Mouse (Mus musculus): ENCODE measurements around the gene Plcg1. TPM values are rescaled to one million over a fixed set of nuclear protein-coding genes. Genes with fewer than 3 reads are reported as not detected.
A peak's percentile ranks its signal among the peaks of the same experiment; 100 is the strongest.

Gene Plcg1
- polyA plus RNA-seq, 1 experiment from 2014 or later: 62.8 TPM

DNA sequence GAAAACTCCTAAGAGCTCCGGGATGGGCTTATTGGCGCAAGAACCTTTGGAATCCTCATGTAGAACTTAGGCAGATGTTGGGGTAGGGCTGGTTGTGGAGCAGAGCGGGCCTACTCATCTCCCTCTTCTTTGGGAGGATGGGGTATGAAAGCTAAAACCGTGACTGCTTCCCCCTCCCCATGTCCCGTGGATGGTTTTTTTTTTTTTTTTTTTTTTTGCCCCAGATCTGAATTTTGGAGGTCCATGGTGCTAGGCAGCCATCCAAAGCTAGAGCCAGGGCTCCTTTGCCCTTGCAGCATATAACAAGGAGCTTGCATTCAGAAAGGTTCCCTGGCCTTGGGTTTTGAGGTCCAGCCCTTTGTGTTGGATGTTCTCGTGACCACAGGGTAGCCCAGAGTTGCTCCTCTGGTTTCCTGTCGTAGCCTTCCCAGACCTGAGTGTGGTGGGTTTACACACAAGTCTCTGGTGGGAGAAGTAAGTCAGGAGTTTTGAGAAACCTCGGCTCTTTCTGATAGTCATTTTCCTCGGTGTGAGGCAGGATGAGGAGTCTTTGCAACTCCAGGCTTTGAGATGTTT, 1.4 kb downstream of the Plcg1 start:
- WGBS: 41% methylated on average over 9 of the region's 9 CpGs
- Histone ChIP-seq H3K27ac (no peak overlapping the region), H3K4me1 (replicated peaks; ENCODE audit: control insufficient read depth, insufficient read depth, low read length) (peaks cover 47% of the 10 kb centered on the region), H3K9me3 (ENCODE audit: control insufficient read depth, low read length) (no peaks in the 10 kb centered on the region), H3K9ac (peak overlapping the region; percentile 100), H3K27me3 (ENCODE audit: control insufficient read depth, insufficient read depth, low read length) (no peaks in the 10 kb centered on the region), H3K4me3 (replicated peaks; ENCODE audit: low read length) (peak overlapping the region; percentile 93), H3K4me2 (replicated peaks) (peak overlapping the region; percentile 88), H3K36me3 (replicated peaks; ENCODE audit: control insufficient read depth, insufficient read depth) (peaks cover 22% of the 10 kb centered on the region; the same call in 1 of the 2 replicates)
- no peak for ATAC-seq (ENCODE audit: low FRiP score)
- no peak for DNase-seq (ENCODE audit: low spot score)

DNA sequence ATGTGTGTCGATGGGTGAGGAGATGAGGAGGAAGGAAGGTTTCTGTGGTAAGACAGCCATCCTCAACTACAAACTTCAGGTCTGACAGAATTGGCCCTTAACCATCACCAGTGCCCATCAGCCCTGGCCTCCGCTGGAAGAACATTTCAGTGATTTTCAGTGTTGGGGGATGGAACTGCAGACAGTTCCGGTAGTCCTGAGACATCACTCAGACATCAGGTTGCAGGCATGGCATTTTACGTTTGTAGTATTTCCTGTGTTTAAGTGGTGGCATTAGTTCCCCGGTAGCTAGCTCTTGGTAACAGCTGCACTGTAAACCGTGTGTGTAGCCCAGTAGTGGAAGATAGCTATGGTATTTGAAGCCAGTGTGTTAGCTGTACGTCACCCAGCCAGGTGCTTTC, 2.0 kb downstream of the Plcg1 start:
- peak overlapping the region; percentile 88 for H3K4me2 ChIP-seq (replicated peaks)
- H3K4me1 ChIP-seq (replicated peaks; ENCODE audit: control insufficient read depth, insufficient read depth, low read length): peaks cover 47% of the 10 kb centered on the region
- peaks cover 25% of the 10 kb centered on the region; the same call in 1 of the 2 replicates for H3K36me3 ChIP-seq (replicated peaks; ENCODE audit: control insufficient read depth, insufficient read depth)
- DNase-seq (ENCODE audit: low spot score): no peak
- H3K27ac ChIP-seq: no peak overlapping the region
- H3K9me3 ChIP-seq (ENCODE audit: control insufficient read depth, low read length): no peaks in the 10 kb centered on the region
- WGBS: 63% methylated on average over 7 of the region's 7 CpGs
- no peak for ATAC-seq (ENCODE audit: low FRiP score)
- no peaks in the 10 kb centered on the region for H3K27me3 ChIP-seq (ENCODE audit: control insufficient read depth, insufficient read depth, low read length)
- peak overlapping the region; percentile 100 for H3K9ac ChIP-seq
- peak overlapping the region; percentile 93 for H3K4me3 ChIP-seq (replicated peaks; ENCODE audit: low read length)

DNA sequence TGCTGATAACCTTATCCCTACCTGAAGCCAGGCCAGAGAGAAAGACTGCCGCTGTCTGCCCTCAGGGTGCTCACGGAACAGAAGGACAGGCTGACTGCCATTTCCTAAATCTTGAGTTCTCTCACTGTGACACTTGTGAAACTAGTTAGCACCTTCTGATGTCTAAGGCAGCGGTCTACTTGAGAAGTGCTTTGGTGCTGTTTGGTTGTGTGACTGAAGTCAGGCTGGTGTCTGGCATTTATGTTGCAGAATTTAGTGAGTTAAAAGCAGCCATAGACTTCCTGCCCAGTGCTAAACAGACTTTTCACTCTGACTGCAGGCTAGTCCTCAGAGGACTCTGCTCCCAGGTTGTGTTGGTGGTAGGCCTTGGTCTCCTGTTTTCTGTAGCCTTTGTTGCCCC, 3.2 kb downstream of the Plcg1 start:
- no peak for DNase-seq (ENCODE audit: low spot score)
- WGBS: 90% methylated on average over 3 of the region's 3 CpGs
- peaks cover 48% of the 10 kb centered on the region for H3K4me1 ChIP-seq (replicated peaks; ENCODE audit: control insufficient read depth, insufficient read depth, low read length)

DNA sequence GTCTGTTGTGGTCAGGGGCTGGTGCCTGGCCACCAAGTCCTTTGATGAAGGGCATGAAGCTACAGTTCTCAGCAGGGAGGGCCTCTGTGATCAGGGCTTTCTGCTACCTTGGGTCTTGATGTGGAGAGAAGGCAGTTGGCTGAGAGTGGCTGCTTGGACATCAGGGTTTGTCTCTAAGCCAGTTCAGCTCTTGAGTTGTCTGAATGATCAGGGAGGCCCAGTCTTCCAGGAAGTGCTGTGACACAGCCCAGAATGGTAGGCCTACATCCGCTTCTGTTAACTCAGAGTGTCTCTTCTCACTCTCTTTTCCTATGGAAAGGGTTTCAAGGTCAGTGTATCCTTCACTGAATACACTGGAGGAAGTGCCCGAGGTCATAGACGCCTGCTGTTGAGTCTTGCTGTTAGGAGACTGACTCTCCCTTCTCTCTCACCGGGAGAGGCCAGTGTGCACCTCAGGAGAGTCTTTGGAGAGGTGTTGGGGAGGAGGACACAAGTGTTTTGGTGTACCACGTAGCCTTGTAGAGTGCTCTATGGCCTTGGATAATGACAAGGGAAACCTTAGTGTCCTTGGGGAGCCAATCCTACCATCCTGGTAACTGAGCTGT, 4.7 kb downstream of the Plcg1 start:
- WGBS: 87% methylated on average over 5 of the region's 5 CpGs
- ATAC-seq (ENCODE audit: low FRiP score): no peak
- Histone ChIP-seq H3K4me3 (replicated peaks; ENCODE audit: low read length) (no peak overlapping the region), H3K36me3 (replicated peaks; ENCODE audit: control insufficient read depth, insufficient read depth) (peaks cover 25% of the 10 kb centered on the region), H3K4me2 (replicated peaks) (no peak overlapping the region), H3K27me3 (ENCODE audit: control insufficient read depth, insufficient read depth, low read length) (no peaks in the 10 kb centered on the region), H3K9ac (no peak overlapping the region), H3K4me1 (replicated peaks; ENCODE audit: control insufficient read depth, insufficient read depth, low read length) (peaks cover 53% of the 10 kb centered on the region), H3K27ac (no peak overlapping the region), H3K9me3 (ENCODE audit: control insufficient read depth, low read length) (no peaks in the 10 kb centered on the region)
- DNase-seq (ENCODE audit: low spot score): no peak

More for the DNA sequence above, 3.2 kb downstream of the Plcg1 start:
- no peak overlapping the region for H3K27ac ChIP-seq
- no peak for ATAC-seq (ENCODE audit: low FRiP score)
- H3K36me3 ChIP-seq (replicated peaks; ENCODE audit: control insufficient read depth, insufficient read depth): peaks cover 25% of the 10 kb centered on the region; the same call in 1 of the 2 replicates
- 0 out of 2 replicates have a peak overlapping the region, but pooled peaks have one; percentile 100 for H3K9ac ChIP-seq
- no peaks in the 10 kb centered on the region for H3K27me3 ChIP-seq (ENCODE audit: control insufficient read depth, insufficient read depth, low read length)
- H3K4me2 ChIP-seq (replicated peaks): peak overlapping the region; percentile 88
- H3K9me3 ChIP-seq (ENCODE audit: control insufficient read depth, low read length): no peaks in the 10 kb centered on the region
- no peak overlapping the region for H3K4me3 ChIP-seq (replicated peaks; ENCODE audit: low read length)

DNA sequence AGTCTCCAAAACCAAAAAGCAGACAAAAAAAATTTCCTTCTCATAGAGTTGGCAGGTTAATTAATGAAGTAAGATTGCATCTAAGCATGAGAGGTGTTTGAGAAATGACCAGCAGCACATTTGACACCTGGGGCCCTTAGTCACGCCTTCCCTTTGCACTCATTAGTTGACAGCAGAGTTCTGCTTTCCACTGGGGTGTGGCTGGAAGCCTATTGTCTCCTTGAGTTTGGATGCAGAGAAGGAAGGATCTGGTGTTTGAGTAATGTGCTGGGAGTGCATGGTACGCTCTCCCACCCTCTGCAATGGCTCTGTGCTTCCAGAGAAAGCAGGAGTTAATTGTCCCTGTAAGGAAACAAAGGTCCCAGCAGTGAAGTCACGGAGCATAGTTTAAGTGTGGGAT, 5.4 kb downstream of the Plcg1 start:
- Histone ChIP-seq H3K4me2 (replicated peaks) (no peak overlapping the region), H3K4me1 (replicated peaks; ENCODE audit: control insufficient read depth, insufficient read depth, low read length) (peaks cover 58% of the 10 kb centered on the region), H3K27me3 (ENCODE audit: control insufficient read depth, insufficient read depth, low read length) (no peaks in the 10 kb centered on the region), H3K27ac (no peak overlapping the region), H3K4me3 (replicated peaks; ENCODE audit: low read length) (no peak overlapping the region), H3K36me3 (replicated peaks; ENCODE audit: control insufficient read depth, insufficient read depth) (peaks cover 25% of the 10 kb centered on the region), H3K9ac (no peak overlapping the region), H3K9me3 (ENCODE audit: control insufficient read depth, low read length) (no peaks in the 10 kb centered on the region)
- ATAC-seq (ENCODE audit: low FRiP score) (no peak), DNase-seq (ENCODE audit: low spot score) (no peak)
- 90% methylated on average over 3 of the region's 3 CpGs for WGBS

DNA sequence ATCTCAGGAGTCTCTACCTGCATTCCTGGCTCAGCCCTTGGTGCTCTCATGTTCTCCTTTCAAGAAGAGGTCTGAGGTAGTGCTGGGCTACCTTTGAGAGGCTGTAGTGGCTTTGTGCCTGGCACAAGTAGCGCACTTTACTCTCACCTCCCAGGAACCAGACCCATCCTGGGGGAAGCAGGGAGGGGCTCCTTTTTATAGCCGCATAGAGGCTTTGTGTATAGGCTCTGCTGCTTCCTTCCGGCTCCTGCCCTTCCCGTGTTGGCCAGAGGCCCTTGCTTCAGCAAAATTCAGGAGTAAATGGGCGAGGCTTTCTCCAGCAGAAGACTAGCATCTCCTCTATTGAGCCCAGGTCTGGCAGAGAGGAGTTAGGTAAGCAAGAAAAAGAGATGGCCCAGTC, 7.3 kb downstream of the Plcg1 start:
- WGBS: 80% methylated on average over 5 of the region's 5 CpGs
- H3K4me2 ChIP-seq (replicated peaks): no peak overlapping the region
- H3K9me3 ChIP-seq (ENCODE audit: control insufficient read depth, low read length): no peaks in the 10 kb centered on the region
- peaks cover 47% of the 10 kb centered on the region for H3K4me1 ChIP-seq (replicated peaks; ENCODE audit: control insufficient read depth, insufficient read depth, low read length)
- no peak overlapping the region for H3K27ac ChIP-seq
- H3K36me3 ChIP-seq (replicated peaks; ENCODE audit: control insufficient read depth, insufficient read depth): peaks cover 34% of the 10 kb centered on the region
- DNase-seq (ENCODE audit: low spot score) (no peak), ATAC-seq (ENCODE audit: low FRiP score) (no peak)
- H3K27me3 ChIP-seq (ENCODE audit: control insufficient read depth, insufficient read depth, low read length): no peaks in the 10 kb centered on the region
- H3K4me3 ChIP-seq (replicated peaks; ENCODE audit: low read length): no peak overlapping the region
- H3K9ac ChIP-seq: no peak overlapping the region

DNA sequence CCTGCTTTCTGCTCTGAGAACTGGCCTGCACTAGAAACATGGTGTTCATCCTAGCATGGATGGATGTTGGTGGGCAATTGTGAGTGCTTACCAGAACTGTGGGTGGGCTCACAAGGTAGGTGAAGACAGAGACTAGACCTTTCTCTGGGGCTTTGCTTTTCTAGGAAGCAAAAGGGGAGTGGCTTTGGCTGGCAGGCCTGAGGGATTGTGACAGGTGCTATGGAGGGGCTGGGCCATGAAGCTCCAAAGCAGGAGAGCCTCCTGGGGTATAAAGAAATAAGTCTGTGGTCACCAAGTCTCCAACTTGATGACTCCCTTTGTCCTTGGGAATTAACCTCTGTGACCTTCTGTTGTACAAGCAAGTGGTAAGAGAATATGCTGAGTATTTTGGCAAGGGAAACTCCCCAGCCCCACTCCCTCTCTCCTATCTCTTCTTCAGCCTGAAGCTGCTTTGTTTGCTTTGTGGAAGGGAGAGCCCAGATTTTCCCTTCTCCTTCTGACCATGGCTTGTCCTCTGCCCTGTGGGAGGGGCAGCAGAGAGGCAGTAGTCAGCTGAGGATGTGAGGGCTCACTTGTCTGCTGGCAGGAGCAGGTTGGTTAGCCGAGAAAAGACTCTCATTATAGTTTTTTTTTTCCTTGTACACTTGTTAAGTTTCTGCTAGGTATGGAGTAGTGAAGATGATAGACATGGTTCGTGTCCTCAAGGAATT, 8.7 kb downstream of the Plcg1 start:
- peaks cover 29% of the 10 kb centered on the region for H3K36me3 ChIP-seq (replicated peaks; ENCODE audit: control insufficient read depth, insufficient read depth)
- WGBS: 60% methylated on average over 2 of the region's 2 CpGs
- no peak for ATAC-seq (ENCODE audit: low FRiP score)

DNA sequence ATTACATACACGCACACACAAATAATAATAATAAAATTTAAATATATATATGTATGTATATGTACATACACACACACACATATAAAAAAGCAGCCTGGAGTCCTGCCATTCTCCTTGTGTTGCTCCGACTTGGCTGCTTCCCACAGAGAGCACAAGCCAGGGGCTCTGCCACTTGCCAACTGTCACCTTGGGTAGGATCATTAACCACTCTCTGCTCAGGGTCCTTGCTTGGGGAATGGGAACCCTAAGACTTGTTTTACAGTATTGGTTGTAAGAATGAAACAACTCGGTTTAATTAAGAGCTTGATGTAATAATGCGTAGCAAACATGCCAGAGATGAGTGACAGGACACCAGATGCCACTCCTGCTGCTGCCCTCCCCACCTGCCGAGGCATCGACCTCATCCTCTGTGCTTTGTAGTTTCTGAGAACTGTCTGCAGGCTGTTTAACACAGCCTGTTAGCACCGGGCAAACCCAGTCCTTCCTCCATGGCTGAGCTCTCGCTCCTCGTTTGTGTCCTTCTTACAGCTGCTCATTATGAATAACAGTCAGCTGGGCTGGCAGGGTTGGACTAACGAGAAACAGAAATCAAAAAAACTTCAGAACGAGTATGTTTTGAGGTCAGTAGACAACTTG, 9.5 kb downstream of the Plcg1 start:
- Histone ChIP-seq H3K4me3 (replicated peaks; ENCODE audit: low read length) (no peak overlapping the region), H3K27me3 (ENCODE audit: control insufficient read depth, insufficient read depth, low read length) (no peaks in the 10 kb centered on the region), H3K36me3 (replicated peaks; ENCODE audit: control insufficient read depth, insufficient read depth) (peaks cover 26% of the 10 kb centered on the region), H3K9me3 (ENCODE audit: control insufficient read depth, low read length) (no peaks in the 10 kb centered on the region), H3K4me2 (replicated peaks) (no peak overlapping the region), H3K4me1 (replicated peaks; ENCODE audit: control insufficient read depth, insufficient read depth, low read length) (peaks cover 24% of the 10 kb centered on the region; the same call in 1 of the 2 replicates), H3K9ac (no peak overlapping the region), H3K27ac (no peak overlapping the region)
- no peak for DNase-seq (ENCODE audit: low spot score)
- ATAC-seq (ENCODE audit: low FRiP score): no peak
- 49% methylated on average over 11 of the region's 11 CpGs for WGBS

More for the DNA sequence above, 8.7 kb downstream of the Plcg1 start:
- H3K4me2 ChIP-seq (replicated peaks): no peak overlapping the region
- DNase-seq (ENCODE audit: low spot score): no peak
- no peaks in the 10 kb centered on the region for H3K27me3 ChIP-seq (ENCODE audit: control insufficient read depth, insufficient read depth, low read length)
- no peak overlapping the region for H3K9ac ChIP-seq
- no peak overlapping the region for H3K4me3 ChIP-seq (replicated peaks; ENCODE audit: low read length)
- peaks cover 32% of the 10 kb centered on the region for H3K4me1 ChIP-seq (replicated peaks; ENCODE audit: control insufficient read depth, insufficient read depth, low read length)
- H3K9me3 ChIP-seq (ENCODE audit: control insufficient read depth, low read length): no peaks in the 10 kb centered on the region
- H3K27ac ChIP-seq: peak overlapping the region; percentile 58; the same call in 1 of the 2 replicates

DNA sequence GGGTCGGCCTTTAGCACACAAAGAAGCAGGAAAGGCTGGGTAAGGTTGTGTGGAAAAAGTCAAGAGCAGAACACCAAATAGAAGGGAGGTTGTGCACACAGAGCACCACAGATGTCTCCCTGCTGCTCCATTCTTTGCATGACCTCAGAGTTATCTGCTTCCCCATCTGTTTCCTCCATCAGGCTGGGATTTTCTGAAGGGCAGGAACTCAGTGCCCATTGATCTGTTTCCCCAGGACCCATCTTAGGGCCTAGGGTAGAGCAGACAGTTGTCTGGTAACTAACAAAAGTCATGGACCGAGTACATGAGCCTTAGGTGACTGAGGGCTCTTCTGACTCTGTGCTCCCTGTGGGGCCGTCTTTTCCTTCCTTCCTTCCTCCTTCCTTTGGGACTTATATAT, 10.5 kb downstream of the Plcg1 start:
- no peak for DNase-seq (ENCODE audit: low spot score)
- Histone ChIP-seq H3K4me2 (replicated peaks) (no peak overlapping the region), H3K27ac (no peak overlapping the region), H3K9ac (no peak overlapping the region), H3K9me3 (ENCODE audit: control insufficient read depth, low read length) (no peaks in the 10 kb centered on the region), H3K27me3 (ENCODE audit: control insufficient read depth, insufficient read depth, low read length) (no peaks in the 10 kb centered on the region), H3K4me1 (replicated peaks; ENCODE audit: control insufficient read depth, insufficient read depth, low read length) (peaks cover 18% of the 10 kb centered on the region; the same call in 1 of the 2 replicates), H3K36me3 (replicated peaks; ENCODE audit: control insufficient read depth, insufficient read depth) (peaks cover 22% of the 10 kb centered on the region), H3K4me3 (replicated peaks; ENCODE audit: low read length) (no peak overlapping the region)
- no peak for ATAC-seq (ENCODE audit: low FRiP score)
- WGBS: 85% methylated on average over 3 of the region's 3 CpGs
